In the genomic region with DNA sequence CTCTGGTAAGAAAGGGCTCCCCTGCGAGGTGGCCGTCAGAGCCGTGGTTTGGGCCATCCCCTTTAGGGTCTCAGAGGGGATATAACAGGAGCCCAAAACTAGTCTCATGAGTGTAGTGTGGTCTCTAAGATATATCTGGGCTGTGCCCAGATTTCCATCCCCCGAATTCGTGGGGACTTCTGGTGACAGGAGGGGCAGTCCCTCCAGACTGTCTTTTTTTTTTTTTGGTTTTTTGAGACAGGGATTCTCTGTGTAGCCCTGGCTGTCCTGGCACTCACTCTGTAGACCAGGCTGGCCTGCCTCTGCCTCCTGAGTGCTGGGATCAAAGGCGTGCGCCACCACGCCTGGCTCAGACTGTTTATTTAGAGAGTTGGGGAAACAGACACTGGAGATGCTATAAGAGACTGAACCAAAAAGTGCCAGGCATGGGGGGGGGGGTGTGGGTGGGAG, we compare ENCODE assay signal across 22 mouse cellular contexts. TPM values are rescaled to one million over a fixed set of nuclear protein-coding genes. Genes with fewer than 3 reads are reported as not detected.
DNase-seq lines count a peak whose midpoint lies in the region; ATAC-seq and TF ChIP-seq lines count a peak whose summit lies in the region.
"Had no signal": no experiment of that assay in that cellular context is flagged by ENCODE, and none has a peak within 500 bp of the region (broad histone marks: within the 10 kb centered on the region; RNA-seq: fewer than 3 reads in every experiment).

No protein-coding gene starts in this region.

- peak overlapping the region; percentile 40 for H3K4me2 ChIP-seq in liver, embryonic 14.5 days (ENCODE audit: low read depth)
- H3K4me2 ChIP-seq in intestine, embryonic 16.5 days (ENCODE audit: low read depth, low read length), result no peak overlapping the region
- H3K4me2 ChIP-seq in midbrain, embryonic 14.5 days (ENCODE audit: low read length), result no peak overlapping the region
- H3K4me2 ChIP-seq: forebrain, embryonic 13.5 days; hindbrain, embryonic 14.5 days; lung, embryonic 14.5 days had no signal

- peaks cover 8% of the 10 kb centered on the region; the same call in 1 of the 2 replicates for H3K36me3 ChIP-seq in heart, embryonic 10.5 days
- H3K36me3 ChIP-seq in embryonic facial prominence, embryonic 10.5 days (replicated peaks), result peaks cover 60% of the 10 kb centered on the region
- H3K36me3 ChIP-seq in liver, embryonic 14.5 days (replicated peaks; ENCODE audit: control insufficient read depth, insufficient read depth, low read depth), result peaks cover 5% of the 10 kb centered on the region
- no peaks in the 10 kb centered on the region for H3K36me3 ChIP-seq in intestine, embryonic 16.5 days (ENCODE audit: control insufficient read depth, insufficient read depth, low read length)
- no peaks in the 10 kb centered on the region for H3K36me3 ChIP-seq in midbrain, embryonic 14.5 days (ENCODE audit: control insufficient read depth, insufficient read depth, low read length)

- no peak for ATAC-seq in liver, embryonic 14.5 days (ENCODE audit: insufficient read depth)
- no peak for ATAC-seq in intestine, embryonic 16.5 days
- ATAC-seq in midbrain, embryonic 14.5 days (ENCODE audit: low FRiP score, low TSS enrichment), result no peak
- ATAC-seq: forebrain, embryonic 13.5 days had no signal

- no peak for TF ChIP-seq EP300 in liver, embryonic 14.5 days (IDR thresholded peaks at IDR 0.05; ENCODE audit: low read depth)

- no peaks in the 10 kb centered on the region for H3K9me3 ChIP-seq in heart, embryonic 10.5 days
- H3K9me3 ChIP-seq in embryonic facial prominence, embryonic 10.5 days, result no peaks in the 10 kb centered on the region
- no peaks in the 10 kb centered on the region for H3K9me3 ChIP-seq in liver, embryonic 14.5 days (ENCODE audit: control insufficient read depth, low read length)
- H3K9me3 ChIP-seq in intestine, embryonic 16.5 days (ENCODE audit: control insufficient read depth, low read length), result no peaks in the 10 kb centered on the region
- H3K9me3 ChIP-seq in midbrain, embryonic 14.5 days (ENCODE audit: control insufficient read depth, low read length), result no peaks in the 10 kb centered on the region
- H3K9me3 ChIP-seq: forebrain, embryonic 13.5 days; midbrain, embryonic 10.5 days had no signal

- TF ChIP-seq CTCF in liver, embryonic 14.5 days (IDR thresholded peaks at IDR 0.05; ENCODE audit: low read depth), result no peak

- peaks cover 54% of the 10 kb centered on the region for H3K4me1 ChIP-seq in heart, embryonic 10.5 days
- H3K4me1 ChIP-seq in embryonic facial prominence, embryonic 10.5 days, result peaks cover 55% of the 10 kb centered on the region
- peaks cover 68 to 85% of the 10 kb centered on the region in 2 experiments for H3K4me1 ChIP-seq in liver, embryonic 14.5 days (replicated peaks; ENCODE audit: control insufficient read depth in 2 of 2, insufficient read depth in 2 of 2, low read length in 1 of 2)
- H3K4me1 ChIP-seq in intestine, embryonic 16.5 days (ENCODE audit: control insufficient read depth, insufficient read depth, low read length), result peaks cover 15% of the 10 kb centered on the region
- H3K4me1 ChIP-seq in midbrain, embryonic 14.5 days (ENCODE audit: control insufficient read depth, insufficient read depth, low read length), result peaks cover 9% of the 10 kb centered on the region

- intact Hi-C loops in heart, postnatal 14 days (cut with DNase I), result no loop called here

- no peak overlapping the region for H3K9ac ChIP-seq in liver, embryonic 14.5 days (replicated peaks)
- H3K9ac ChIP-seq in intestine, embryonic 16.5 days (ENCODE audit: low read depth, low read length), result no peak overlapping the region
- no peak overlapping the region for H3K9ac ChIP-seq in midbrain, embryonic 14.5 days (replicated peaks; ENCODE audit: low read length)
- H3K9ac ChIP-seq: forebrain, embryonic 13.5 days; hindbrain, embryonic 14.5 days; lung, embryonic 14.5 days had no signal

- 71% methylated on average over 8 of the region's 8 CpGs for WGBS in heart, embryonic 10.5 days
- WGBS in embryonic facial prominence, embryonic 10.5 days, result 89% methylated on average over 8 of the region's 8 CpGs
- 62% methylated on average over 8 of the region's 8 CpGs for WGBS in liver, embryonic 14.5 days (ENCODE audit: insufficient replicate concordance)
- WGBS in intestine, embryonic 16.5 days, result 85% methylated on average over 8 of the region's 8 CpGs
- 83% methylated on average over 8 of the region's 8 CpGs for WGBS in midbrain, embryonic 14.5 days

- H3K27me3 ChIP-seq in heart, embryonic 10.5 days (ENCODE audit: insufficient read depth, poor library complexity, severe bottlenecking), result no peaks in the 10 kb centered on the region
- H3K27me3 ChIP-seq in embryonic facial prominence, embryonic 10.5 days (replicated peaks; ENCODE audit: low read depth, poor library complexity, severe bottlenecking), result no peaks in the 10 kb centered on the region
- no peaks in the 10 kb centered on the region for H3K27me3 ChIP-seq in liver, embryonic 14.5 days (ENCODE audit: control insufficient read depth, insufficient read depth, low read length)
- H3K27me3 ChIP-seq in intestine, embryonic 16.5 days (replicated peaks; ENCODE audit: control insufficient read depth, insufficient read depth, low read length), result no peaks in the 10 kb centered on the region
- no peaks in the 10 kb centered on the region for H3K27me3 ChIP-seq in midbrain, embryonic 14.5 days (ENCODE audit: control insufficient read depth, insufficient read depth, low read length)
- H3K27me3 ChIP-seq: forebrain, embryonic 13.5 days had no signal

- peak; percentile 45 for DNase-seq in heart, embryonic 10.5 days (ENCODE audit: low spot score)
- DNase-seq in heart, postnatal 14 days, result no peak
- DNase-seq in embryonic facial prominence, embryonic 10.5 days (ENCODE audit: low spot score), result no peak
- no peak for DNase-seq in liver, embryonic 14.5 days (ENCODE audit: low read depth in 3 of 3, low spot score in 3 of 3)
- no peak for DNase-seq in thymus, adult 18-20 months
- no peak for DNase-seq in midbrain, embryonic 14.5 days
- DNase-seq: adrenal gland, adult 2 months; adrenal gland, postnatal 36 days; cerebellum, postnatal 14 days; gastrocnemius, postnatal 25 days; heart, adult 11 months; heart, postnatal 4 days; kidney, adult 2 months; kidney, postnatal 36 days; left cerebral cortex, postnatal 4 days; lung, embryonic 14.5 days; lung, postnatal 14 days; thymus, postnatal 25 days had no signal

- no peak overlapping the region for H3K4me3 ChIP-seq in heart, embryonic 10.5 days
- no peak overlapping the region for H3K4me3 ChIP-seq in embryonic facial prominence, embryonic 10.5 days
- no peak overlapping the region for H3K4me3 ChIP-seq in liver, embryonic 14.5 days (ENCODE audit: insufficient read depth in 1 of 2, low read depth in 2 of 2, low read length in 2 of 2)
- no peak overlapping the region for H3K4me3 ChIP-seq in intestine, embryonic 16.5 days (ENCODE audit: low read length)
- H3K4me3 ChIP-seq in midbrain, embryonic 14.5 days (replicated peaks; ENCODE audit: low read depth, low read length), result no peak overlapping the region
- H3K4me3 ChIP-seq: forebrain, embryonic 13.5 days; midbrain, embryonic 10.5 days had no signal

- no peak overlapping the region for H3K27ac ChIP-seq in heart, embryonic 10.5 days
- 0 out of 2 replicates have a peak overlapping the region, but pooled peaks have one; percentile 10 for H3K27ac ChIP-seq in embryonic facial prominence, embryonic 10.5 days (replicated peaks)
- H3K27ac ChIP-seq in liver, embryonic 14.5 days, result peak overlapping the region; percentile 65
- H3K27ac ChIP-seq in intestine, embryonic 16.5 days (ENCODE audit: low read length), result no peak overlapping the region
- H3K27ac ChIP-seq in midbrain, embryonic 14.5 days (replicated peaks; ENCODE audit: low read depth, low read length), result no peak overlapping the region
- H3K27ac ChIP-seq: forebrain, embryonic 13.5 days; hindbrain, embryonic 14.5 days; midbrain, embryonic 10.5 days had no signal

RNA-seq across cellular contexts. Expression of gene St3gal2, which starts 6.0 kb away (rescaled TPM):
- 23.2 and 30.2 TPM in 2 replicates for polyA plus RNA-seq in heart, embryonic 10.5 days (2016; fragmentation: Nextera tagmentation; extraction: Ambion mirVana)
- 10 to 100 TPM; 32.6 to 33.0 TPM for total RNA-seq in heart, postnatal 14 days (2021)
- polyA plus RNA-seq in embryonic facial prominence, embryonic 10.5 days (2016; fragmentation: Nextera tagmentation; extraction: Ambion mirVana), result 34.5 and 34.8 TPM in 2 replicates
- polyA plus RNA-seq in liver, embryonic 14.5 days (2012; rRNA removed), result 10.6 and 11.7 TPM in 2 replicates
- 9.6 and 11.8 TPM in 2 replicates for polyA plus RNA-seq in liver, embryonic 14.5 days (2014; fragmentation: Nextera tagmentation; extraction: Ambion mirVana)
- polyA plus RNA-seq in intestine, embryonic 16.5 days (2015; fragmentation: Nextera tagmentation; extraction: Ambion mirVana), result 10.7 and 11.1 TPM in 2 replicates
- 16.5 and 18.0 TPM in 2 replicates for polyA plus RNA-seq in midbrain, embryonic 14.5 days (2014; fragmentation: Nextera tagmentation; extraction: Ambion mirVana)

RNA-seq across cellular contexts. Expression of gene Fuk, which starts 23.4 kb away (rescaled TPM):
- 10.4 and 11.2 TPM in 2 replicates for polyA plus RNA-seq in heart, embryonic 10.5 days (2016; fragmentation: Nextera tagmentation; extraction: Ambion mirVana)
- 1 to 10 TPM; 6.2 to 6.3 TPM for total RNA-seq in heart, postnatal 14 days (2021)
- 16.2 and 16.5 TPM in 2 replicates for polyA plus RNA-seq in embryonic facial prominence, embryonic 10.5 days (2016; fragmentation: Nextera tagmentation; extraction: Ambion mirVana)
- polyA plus RNA-seq in liver, embryonic 14.5 days (2012; rRNA removed), result 2.5 and 2.8 TPM in 2 replicates
- polyA plus RNA-seq in liver, embryonic 14.5 days (2014; fragmentation: Nextera tagmentation; extraction: Ambion mirVana), result 1.3 and 1.5 TPM in 2 replicates
- polyA plus RNA-seq in intestine, embryonic 16.5 days (2015; fragmentation: Nextera tagmentation; extraction: Ambion mirVana), result 13.8 and 15.1 TPM in 2 replicates
- 4.9 and 6.4 TPM in 2 replicates for polyA plus RNA-seq in midbrain, embryonic 14.5 days (2014; fragmentation: Nextera tagmentation; extraction: Ambion mirVana)

Comparison
In these comparisons a context has a peak if more than half of its experiments do, and no peak if none do; other contexts are left out.
1. H3K27ac ChIP-seq: peak in embryonic facial prominence, embryonic 10.5 days (single experiment) and liver, embryonic 14.5 days (single experiment); none in heart, embryonic 10.5 days (single experiment), intestine, embryonic 16.5 days (single experiment) and midbrain, embryonic 14.5 days (single experiment).